Mouse (Mus musculus): ENCODE data around the gene Ddc. TPM values are rescaled to one million over a fixed set of nuclear protein-coding genes. Genes with fewer than 3 reads are reported as not detected.

Gene Ddc
- polyA plus RNA-seq, 1 experiment = 0.69 TPM

DNA sequence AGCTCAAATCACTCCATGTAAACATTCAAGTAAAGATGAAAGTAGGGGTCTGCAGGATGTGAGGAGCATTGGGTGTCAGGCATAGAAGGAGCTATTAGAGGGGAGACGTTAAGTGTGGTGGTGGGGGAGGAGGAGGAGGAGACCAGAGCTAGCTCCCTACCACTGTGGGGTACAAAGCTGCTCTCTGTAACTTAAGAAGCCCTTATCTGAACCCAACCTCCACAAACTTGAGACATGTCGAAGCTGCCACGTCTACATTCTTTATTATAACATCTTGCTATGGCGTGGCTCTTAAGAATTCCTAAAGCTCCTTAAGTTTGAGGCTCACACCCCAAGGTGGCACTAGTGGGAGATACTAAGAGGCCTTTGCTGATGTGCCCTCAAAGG, 20.1 kb downstream of the Ddc start:
- DNase-seq (ENCODE audit: low read depth) = no peak

DNA sequence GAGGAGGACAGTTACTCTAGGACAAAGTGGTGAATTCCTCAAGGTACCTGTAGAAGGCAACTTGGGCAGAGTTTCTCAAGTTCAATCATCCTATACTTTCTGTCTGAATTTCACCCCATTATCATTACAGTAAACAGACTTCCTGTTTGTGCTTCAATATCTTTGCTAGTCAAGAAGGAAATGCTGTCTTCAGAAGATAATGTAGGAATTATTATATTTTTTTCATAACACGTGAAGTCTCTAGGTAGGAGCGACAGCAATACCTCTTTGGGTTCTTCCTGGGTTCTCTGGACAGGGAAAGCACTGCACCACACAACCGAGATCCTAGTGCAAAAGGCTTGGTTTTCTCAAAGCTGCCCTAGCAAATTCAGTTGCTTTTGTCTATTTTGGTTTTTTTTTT, 21.6 kb downstream of the Ddc start:
- DNase-seq (ENCODE audit: low read depth) = no peak

DNA sequence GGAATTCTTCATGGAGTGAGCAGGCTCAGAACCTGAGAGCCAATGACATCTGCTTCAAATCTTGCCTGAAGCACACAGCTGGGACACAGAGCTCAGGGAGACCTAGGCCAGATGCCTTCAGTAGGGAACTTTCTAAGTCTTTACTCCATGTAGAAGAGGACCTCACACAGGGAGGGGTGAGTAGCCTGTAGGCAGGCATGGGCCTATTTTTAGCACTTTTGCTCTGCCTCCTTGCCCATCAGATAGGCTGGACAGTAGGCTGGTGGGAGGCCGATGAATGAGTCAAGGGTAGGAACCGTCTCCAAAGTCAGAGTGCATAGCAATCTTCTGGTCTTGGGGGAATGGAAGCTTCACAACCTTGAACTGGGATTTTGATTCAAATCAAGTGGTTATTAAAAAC, 22.7 kb downstream of the Ddc start:
- DNase-seq (ENCODE audit: low read depth) = no peak

DNA sequence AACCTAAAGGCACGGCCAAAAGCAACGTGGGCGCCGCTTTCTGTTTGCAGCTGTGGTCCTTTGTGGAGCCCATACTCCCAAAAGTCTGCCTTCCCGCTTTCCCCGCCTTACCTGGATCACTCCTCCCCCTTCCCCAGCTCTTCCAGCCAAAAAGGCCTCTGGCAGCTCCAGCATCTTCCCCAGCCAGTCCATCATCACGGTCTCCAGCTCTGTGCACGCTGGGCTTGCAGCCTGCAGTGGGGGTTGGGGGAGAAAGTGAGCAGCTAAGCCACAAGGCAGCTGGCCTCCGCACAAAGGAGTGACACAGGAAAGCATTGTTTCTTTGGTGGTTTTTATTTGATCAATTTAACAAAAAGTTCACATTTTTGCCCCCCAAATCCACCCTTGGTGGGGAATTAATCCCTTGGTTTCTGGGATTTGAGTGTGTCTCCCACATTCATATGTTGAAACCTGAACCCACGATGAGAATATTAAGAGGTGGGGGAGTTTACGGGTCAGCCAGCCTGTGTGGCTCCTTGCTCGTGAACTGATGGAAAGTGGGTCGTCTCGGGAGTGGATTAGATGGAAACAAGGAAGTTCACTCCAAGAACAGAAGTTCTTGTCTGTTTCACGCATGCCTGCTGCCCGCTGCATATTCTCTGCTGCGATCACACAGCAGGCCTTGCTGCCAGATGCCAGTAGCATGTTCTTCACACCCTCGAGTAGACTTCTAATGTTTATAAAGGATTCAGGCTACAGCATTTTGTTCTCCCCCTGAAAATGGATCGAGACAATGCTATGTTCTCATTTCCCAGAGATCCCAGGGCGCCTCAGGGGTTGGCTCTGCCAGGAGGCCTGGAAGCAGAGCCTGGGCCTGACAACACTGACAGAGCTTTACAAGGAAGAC, 24.7 kb downstream of the Ddc start:
- no peak for DNase-seq (ENCODE audit: low read depth)

DNA sequence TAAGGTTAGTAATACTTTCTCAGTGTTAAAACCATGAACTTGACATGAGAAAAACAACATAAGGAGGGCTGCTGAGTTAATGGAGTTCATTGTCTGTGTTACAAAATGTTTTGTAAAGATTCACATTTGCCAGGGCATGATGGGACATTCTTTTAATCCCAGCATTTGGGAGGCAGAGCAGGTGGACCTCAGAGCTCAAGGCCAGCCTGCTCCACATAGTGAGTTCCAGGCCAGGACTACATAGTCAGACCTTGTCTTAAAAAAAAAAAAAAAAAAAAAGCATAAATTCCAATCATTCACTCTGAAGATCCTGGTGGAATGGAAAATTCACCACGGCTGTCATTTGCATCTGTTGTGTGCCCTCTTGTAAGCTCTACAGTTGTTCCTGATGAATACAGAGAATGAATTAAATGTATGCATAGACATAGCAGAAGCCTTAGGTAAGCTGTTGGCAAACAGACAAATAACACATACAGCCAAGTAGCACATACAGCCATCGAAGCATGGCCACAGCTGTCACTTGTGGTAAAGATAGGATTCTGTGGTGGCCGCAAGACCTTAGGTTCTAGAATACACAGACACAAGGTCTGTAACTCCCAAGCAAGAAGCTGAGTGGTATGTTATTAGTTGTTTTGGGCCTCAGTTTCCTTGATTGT, 25.7 kb downstream of the Ddc start:
- DNase-seq (ENCODE audit: low read depth) = no peak

DNA sequence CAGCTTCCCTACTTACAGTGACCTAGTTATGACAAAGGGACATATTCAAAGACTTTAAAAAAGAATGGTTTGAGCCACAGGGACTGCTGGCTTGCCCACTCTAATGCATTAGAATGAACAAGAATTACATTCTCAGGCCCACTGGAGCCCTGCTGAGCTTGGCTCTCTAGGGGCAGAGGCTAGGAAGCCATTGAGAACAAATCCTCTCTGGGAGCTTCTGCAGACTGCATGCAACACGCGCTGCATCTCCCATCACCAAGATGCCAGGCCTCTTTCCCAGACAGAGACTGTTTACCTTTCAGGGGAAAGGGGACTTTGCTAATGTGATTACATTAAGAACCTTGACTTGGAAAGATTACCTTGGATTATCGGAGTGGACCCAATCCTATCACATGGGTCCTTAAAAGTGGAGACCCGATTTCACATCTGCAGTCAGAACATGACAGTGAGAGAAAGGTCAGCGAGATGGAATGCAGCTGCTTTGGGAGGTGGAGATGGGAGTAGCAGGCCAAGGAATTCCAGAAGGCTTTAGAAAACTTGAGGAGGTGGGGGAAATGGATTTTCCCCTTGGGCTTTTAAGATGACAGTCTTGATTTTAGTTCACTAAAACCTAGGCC, 26.6 kb downstream of the Ddc start:
- DNase-seq (ENCODE audit: low read depth) = no peak

DNA sequence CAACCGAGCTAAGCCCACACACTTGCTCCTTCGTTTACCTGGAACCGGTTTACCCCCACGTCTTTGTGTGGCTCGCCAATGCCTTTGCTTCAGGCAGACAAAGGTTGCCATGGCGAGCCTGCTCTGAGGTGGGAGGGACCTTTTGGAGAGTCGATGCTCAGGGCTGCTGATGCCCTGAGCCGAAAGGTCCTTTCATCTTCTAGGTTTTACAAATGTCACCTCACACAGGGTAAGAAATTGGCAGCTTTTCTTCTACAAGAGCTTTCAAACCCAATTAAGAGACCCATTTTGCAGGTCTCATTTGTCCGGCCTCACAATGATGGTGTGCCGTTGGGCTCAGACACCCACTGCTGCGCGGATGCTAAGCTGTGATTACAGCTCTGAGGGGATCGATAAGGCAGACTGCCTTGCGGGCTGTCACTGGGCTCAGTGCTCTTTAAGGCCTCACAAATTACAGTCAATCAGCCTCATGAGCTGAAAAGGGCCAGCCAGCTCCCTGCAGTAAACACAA, 29.9 kb downstream of the Ddc start:
- DNase-seq (ENCODE audit: low read depth) = peak; percentile 17

DNA sequence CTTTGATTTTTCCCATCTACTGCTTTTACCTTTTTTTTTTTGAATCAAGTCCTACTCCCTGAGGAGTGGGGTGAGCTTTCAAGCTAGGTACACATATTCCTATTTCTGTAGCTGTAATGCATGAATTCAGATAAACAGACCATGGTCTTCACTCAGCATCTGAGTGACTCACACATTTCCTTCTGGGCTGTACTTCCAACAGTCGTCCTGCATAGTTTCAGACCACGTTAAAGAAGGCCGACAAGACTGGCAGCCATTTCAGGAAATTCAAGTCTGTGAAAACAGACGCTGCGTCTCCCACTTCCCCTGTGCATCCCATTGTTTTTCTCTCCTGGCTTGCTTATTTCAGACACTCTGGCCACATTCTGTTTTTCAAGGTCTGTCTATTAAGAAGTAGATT, 31.2 kb downstream of the Ddc start:
- no peak for DNase-seq (ENCODE audit: low read depth)

DNA sequence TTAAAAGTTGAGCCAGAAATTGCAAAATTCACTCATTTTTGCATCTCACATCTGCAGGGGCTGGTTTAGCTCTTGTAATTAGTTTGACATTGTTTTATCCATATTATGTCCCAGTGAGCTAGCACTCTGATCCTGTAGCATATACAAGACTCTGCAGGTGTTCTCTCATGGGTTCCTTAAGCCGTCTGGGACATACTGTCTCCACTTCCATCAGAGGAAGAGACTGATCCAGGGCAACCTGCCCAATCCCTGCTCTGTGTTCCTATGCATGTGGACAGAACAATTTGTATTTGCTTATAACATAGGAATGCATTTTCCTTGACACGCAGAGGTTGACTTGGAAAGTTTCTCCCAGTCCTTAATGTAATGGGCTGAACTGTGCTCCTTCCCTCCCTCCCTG, 32.8 kb downstream of the Ddc start:
- no peak for DNase-seq (ENCODE audit: low read depth)

DNA sequence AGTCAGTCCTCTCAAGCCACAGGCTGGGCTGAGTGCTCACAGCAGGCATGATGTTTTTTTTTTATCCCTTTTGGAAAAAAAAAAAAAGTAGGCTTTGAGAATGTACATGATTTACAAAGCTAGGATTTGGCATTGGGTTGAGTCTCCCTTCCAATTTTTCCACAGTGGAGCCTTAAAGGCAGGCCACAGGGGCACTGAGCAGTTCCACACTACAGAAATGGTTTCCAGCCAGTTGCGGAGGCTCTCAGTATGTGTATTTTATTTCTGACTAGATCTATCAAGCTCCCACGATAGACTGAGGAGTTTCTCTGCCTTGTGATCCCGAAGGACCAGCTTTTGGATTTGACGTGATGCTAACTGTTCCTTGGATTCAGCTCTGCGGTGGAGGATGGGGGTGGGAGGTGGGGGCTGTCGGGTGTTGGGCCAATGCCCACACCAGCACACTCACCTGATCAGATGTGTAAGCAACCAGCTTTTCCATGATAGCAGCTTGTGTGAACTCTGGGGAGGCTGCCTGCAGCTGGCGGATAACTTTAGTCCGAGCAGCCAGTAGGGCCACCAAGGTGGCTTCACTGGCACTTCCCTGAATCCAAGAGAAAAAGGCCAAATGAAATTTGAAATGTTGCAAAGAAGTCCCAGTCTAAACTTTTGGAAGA, 33.4 kb downstream of the Ddc start:
- no peak for DNase-seq (ENCODE audit: low read depth)

DNA sequence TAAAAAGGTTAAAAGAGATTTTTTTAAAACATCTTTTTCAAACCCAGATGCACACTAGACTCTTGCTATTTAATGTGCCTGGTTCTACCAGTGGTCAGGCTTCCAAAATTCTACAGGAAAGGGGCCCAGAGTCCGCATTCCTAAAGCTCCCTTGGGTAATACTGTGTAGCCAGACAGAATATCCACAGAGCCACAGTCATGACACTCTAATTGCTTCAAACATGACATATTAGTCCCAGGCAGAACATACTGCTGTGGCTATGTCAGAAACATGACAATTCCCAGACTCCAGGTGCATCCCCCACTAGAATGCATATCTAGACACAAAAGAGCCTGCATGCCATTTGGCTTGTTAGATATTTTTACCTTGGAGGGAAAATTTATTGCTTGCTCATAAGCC, 35.4 kb downstream of the Ddc start:
- no peak for DNase-seq (ENCODE audit: low read depth)

DNA sequence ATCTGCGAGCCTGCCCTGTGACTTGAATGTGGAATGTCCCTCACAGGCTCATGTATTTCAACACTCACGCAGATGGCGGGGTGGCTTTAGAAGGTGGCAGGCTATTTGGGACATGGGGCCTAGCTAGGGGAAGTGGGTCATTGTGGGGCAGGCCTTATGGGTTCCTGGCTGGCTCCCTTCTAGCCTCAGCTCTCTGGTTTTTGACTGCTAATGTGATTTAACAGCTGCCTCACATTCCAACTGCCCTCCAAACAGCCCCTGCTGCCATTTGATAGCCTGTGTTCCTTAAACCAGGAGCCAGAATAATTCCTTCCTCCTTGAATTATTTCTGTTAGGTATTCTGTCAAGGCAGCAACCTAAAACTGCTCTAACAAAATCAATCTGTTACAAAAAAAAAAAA, 41.0 kb downstream of the Ddc start:
- no peak for DNase-seq (ENCODE audit: low read depth)

DNA sequence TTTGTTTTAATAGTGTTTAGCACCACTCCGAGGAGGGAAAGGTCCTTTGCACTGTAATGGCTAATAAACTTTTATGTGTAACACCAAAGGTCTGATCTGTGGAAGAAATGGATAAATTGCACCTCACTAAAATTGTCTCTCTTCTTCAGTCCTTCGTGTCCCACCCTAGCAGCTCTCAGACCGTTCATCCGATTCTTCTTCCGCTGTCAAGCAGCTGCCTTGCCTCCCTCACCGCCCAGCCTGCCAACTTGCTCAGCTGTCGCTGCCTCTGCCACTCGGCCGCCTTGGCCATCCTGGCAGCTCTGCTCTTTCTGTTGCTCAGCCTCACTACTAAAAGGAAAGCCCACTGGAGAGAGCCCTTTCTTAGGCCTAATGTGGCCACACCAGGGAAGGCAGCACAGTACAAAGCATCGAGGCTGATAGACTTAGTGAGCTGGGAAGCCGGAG, 42.2 kb downstream of the Ddc start:
- DNase-seq (ENCODE audit: low read depth) = no peak

DNA sequence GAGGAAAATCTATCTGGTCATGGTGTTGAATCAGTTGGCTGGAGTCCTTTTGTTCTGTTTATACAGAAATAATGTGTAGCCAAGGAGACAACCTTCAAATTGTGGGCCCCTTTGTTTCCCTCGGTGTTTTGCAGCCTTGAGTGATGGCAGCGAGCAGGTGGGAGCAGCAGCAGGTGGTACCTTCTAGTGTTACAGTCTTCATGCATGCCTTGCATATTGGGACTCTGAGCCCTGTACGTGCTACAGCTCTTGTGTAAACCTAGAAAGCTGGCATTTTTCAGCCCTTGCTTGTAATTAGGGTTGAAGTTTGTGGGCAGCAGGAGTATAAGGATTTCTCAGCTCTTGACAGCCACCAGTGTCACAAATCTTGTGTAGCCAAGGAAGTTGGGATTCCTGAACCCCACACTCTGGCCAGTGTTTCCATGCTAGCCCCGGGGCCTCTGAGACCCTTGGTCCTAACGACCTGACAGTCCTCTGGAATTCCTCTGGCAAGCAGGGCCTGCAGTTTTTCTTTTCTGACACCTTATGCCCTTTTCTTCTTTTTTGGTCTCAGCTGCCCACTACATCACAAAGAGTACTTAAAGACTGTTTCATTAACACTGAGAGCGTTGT, 42.8 kb downstream of the Ddc start:
- DNase-seq (ENCODE audit: low read depth) = no peak

DNA sequence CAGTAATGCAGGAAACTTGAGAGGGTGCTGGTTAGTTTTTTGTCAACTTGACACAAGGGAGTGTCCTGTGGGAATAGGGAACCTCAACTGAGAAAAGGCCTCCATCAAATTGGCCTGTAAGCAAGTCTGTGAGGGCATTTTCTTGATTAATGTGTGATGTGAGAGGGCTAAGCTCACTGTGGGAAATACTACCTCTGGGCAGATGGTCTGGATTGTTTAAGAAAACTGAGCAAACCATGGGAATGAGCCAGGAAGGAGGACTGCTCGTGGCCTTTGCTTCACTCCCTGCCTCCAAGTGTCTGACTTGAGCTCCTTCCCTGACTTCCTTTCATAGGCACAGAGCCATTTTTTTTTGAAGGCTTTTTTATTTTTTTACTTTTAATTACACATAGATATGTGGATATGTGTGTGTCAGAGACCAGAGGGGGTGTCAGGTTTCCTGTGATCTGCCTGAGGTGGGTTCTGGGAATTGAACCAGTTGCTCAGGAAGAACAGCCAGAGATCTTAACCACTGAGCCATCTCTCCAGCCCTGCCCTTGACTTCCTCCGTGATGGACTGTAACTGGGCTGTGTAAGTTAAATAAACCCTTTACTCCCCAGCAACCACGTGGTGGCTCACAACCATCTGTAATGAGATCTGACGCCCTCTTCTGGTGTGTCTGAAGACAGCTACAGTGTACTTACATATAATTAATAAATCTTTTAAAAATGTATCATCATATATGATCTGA, 44.0 kb downstream of the Ddc start:
- no peak for DNase-seq (ENCODE audit: low read depth)

DNA sequence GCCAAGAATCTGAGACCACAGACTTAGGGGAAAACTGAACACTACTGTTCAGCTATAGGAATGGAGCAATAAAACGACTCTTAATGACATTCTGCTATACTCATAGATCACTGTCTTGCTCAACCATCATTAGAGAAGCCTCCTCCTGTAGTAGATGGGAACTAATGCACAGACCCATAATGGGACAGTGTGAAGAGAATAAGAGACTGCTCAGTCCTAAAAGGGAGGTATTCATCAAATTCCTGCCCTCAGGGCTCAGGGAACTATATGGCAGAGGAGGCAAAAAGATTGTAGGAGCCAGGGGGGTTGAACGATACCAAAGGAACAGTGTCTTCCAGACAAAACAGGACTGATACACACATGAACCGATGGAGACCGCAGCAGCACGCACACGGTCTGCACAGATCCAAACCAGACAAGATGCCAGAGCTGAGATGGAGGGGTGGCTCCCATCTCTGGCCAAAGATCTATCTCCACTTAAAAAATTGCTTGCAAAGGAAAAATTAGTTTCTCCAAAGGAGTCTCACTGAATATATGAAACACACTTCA, 45.9 kb downstream of the Ddc start:
- no peak for DNase-seq (ENCODE audit: low read depth)

DNA sequence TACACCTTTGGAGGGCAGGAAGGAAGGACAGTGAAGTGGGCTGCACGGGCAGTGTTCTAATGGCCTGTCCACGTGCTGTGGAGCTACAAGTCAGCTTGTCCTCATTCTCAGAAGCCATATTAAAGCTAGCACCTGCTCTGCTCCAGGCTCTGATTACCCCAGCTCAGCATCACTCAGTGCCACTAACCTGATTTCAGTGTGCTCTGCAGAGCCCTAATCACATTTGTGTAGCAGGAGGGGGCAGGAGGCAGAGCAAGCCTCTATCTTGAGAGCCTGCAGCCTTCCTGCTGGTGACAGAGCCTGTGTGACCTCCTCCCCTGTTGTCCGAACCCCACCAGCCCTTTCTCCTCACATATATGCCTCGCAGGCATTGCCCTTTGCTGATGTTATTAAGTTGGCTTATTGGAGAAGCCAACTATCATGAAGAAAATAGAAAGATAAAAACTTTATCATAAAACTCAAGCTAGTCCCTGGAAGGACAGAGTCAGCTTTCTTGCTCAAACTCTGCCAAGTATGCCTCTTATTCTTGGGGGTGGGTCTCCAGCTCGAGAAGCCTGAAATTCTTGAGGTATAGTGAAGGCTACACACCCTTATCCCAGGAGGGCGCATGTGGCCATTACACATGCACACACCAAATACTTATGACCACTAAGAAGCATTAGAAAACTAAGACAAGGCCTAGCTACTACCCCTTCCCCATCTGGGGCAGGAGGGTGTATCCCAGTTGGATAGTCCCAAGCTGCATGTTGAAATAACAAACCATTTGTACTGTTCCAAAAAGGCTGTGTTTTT, 47.3 kb downstream of the Ddc start:
- DNase-seq (ENCODE audit: low read depth) = no peak

DNA sequence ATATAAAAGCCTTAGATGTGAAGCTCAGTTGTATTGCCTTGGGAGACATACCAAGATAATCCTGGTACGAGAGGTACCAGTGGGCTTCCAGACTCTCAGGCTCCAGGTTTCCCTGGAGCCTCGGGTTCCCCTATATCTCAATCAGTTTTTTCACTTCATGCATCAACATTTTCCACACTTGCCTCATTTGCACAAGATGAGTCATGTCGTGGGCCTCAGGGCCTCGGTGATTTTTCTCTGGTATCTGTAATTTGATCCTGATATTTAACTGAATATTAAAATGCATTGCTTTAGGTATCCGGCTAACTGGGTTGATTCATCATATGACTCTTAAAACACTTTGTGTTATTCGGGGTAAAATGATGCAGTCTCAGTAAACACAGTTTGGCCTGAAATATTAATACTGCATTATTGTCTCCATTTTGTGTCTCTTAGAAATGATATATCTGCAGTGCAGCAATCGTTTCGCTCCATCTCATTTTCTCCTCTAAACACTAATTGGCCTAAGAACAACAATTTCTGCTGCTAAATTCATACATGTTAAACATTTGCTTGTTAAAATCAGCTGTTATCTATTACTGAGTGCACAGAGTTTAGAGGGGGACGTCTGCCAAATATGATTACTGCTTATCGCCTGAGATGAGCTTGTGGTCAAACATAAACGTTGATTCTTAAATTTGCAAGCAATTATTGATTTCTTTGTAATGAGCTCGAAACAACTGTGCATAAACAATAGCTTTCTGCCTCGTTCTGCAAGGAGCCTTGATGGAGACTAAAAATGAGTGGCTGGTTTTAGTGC, 48.2 kb downstream of the Ddc start:
- DNase-seq (ENCODE audit: low read depth) = no peak

DNA sequence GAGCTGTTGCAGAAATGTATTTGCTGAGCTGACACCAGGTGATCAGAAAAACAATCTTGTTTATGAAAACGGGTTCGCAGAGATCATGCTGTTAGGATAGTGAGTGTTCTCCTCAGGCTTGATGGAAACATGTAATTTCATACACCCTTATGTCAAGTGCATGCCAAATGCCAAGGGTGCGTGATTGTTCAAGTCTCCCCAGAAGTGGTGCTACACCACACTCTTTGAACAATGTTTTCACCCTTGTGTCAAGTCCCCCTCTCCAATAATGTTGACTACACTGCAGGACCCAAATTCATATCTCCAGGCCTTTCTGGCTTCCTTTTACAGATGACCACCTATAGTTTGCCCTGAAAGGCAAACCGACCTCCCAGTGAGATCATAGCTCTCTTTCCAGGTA, 49.5 kb downstream of the Ddc start:
- DNase-seq (ENCODE audit: low read depth) = no peak
